Mouse (Mus musculus) frontal cortex, adult 2 months (tissue): ENCODE measurements around the gene Cdyl. TPM values are rescaled to one million over a fixed set of nuclear protein-coding genes. Genes with fewer than 3 reads are reported as not detected.

ENCODE experiments used
- DNase-seq, 2 experiments: peaks; one replicate each; pipeline ENCODE4 v3.0.0; 2022; ENCODE audit warnings: low spot score in 1 of 2; ENCODE audit errors: extremely low spot score in 1 of 2
- polyA plus RNA-seq: library from polyadenylated mRNA; depleted of rRNA; stranded (reverse); fragments of >200 nt; gene quantifications from 2 replicates; pipeline ENCODE4 v1.2.3, GENCODE M21; 2012

Cdyl gene
- polyA plus RNA-seq, 1 experiment = 6.2 TPM

DNA sequence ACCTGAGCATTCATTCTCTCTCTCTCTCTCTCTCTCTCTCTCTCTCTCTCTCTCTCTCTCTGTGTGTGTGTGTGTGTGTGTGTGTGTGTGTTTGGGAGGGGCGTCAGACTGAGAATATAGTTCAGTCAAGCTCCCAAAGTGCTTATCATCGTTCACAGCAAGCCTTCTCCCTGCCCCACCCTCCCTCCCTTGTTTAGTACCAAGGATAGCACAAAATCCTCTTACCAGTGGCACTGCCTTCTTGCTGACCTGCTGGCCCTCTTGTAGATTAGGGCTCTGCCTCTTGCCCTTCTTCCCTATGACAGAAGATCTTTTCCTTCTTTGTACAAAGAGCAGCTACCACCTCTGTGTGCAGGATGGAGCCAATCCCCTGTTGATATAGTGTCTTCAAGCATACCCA lies 136.3 kb downstream of the Cdyl start:
- DNase-seq = no peak

DNA sequence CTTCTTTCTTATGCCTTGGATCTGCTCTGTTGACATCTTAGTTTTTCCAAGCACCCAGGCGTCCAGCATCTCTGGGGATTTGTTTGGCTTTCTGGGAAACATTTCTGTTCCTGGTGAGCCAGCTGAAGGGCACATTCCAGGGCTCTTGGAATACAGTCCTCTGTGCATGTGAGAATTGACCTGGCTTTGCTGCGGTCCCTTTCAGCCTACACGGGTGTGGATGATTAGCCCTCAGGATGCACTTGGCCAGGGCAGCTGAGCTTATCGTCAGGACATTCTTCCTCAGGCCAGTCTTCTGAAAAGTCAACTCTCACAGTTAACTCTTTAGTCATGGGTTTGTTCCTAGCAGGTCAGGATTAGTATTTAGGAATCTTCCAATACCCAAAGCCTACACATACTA lies 136.7 kb downstream of the Cdyl start:
- DNase-seq = no peak

DNA sequence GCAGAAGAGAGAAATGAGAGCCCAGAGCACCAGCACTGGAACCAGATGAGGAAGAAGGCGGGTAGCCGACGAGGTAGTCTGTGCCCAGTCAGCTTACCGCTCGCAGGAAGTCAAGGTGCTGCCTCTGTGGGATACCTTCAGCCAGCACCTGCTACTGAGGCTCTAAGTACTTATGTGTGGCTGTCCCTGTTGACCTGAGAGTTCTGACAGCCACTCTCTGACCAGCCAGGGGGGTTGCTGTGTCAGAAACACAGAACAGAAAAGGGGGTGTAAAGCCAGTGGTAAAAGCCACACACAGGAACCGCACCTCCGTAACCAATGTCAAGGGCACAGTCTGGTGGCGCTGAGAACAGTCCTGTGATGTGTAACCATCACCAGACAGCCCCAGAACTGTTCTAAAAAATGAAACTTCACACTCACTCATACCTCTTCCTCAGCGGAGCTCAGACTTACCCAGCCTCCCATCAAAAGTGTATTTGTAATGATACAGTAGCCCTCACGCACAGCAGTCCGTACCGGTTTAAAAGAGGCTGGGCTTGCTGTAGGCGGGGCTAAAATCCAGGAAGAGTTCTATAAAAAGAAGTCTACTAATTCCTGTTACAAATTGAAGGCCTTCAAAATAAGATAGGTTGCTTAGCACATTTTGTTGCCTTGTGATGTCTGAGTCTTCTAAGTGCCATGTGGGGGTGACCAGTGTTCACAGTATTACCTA lies 138.3 kb downstream of the Cdyl start:
- no peak for DNase-seq

DNA sequence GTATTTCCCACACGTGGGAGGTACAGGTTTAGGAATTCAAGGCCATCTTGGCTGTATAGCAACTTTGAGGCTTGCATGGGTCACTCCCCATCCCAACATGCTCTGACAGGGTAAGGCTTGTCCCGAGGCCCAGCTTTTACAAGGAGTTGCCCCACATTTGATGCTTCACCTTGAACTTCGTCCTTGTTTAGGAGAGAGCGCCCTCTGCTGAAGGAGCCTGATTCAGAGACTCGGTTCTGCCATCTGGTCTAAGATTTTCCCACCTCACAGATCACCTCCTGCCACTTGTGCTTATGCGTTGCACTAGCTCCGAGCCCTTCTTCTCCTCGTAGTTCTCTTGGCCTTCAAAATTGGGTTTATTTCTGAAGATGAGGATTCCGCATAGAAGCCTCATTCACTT lies 139.0 kb downstream of the Cdyl start:
- peak in 1 of 2 experiments; percentile 65 for DNase-seq

DNA sequence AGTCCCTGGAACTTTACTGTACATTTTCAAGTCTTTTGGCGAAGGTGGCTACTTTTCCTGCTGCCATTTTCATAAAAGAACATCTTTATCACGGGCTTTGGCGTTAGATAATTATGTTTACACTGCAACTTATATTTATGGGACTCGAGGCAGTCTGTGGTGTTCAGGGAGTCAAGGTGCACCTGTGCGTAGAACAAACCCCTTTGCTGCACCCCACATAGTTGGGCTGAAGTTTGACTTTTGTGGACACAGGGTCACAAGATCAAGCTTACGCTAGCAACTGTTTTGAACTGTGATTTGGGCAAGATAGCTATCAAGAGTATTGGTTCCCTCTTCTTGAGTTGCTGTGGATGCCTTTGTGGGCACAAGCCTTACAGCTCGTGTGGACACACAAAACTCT lies 140.6 kb downstream of the Cdyl start:
- no peak for DNase-seq

DNA sequence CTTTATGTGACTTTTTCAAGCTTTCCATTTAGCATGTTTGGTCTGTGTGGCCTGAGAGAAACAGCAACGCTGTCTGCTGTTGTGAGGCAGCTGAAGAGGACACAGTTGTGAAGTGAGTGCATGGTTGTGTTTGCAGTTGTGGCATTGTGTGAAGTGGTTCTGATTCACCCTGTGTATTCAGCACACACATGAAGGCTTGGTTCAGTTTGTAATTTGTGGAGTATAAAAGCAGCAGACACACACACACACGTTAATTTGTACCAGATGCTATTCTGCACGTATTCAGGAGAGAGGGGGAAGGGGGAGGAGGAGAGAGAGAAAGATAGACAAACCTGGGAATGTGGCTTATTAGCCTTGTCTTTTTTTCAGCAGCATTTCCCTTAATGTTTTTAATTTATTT lies 146.1 kb downstream of the Cdyl start:
- no peak for DNase-seq

DNA sequence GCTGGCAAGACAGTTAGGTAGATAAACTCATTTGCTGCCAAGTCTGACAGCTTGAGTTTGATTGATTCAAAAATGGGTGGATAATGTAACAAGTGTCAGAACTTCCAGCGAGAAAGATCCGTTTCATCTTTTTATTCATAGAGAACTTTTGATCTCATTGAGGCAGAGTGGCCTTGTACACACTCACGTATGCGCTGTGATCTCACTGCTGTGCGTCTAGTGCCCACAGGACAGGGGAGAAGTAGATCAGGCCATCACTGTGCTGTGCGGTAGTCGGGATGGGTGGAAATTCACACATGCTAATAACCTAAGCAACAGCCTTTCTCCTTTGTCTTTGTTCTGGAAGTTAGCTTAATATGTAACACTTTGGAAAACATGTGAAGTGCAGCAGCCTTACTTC lies 146.5 kb downstream of the Cdyl start:
- no peak for DNase-seq

DNA sequence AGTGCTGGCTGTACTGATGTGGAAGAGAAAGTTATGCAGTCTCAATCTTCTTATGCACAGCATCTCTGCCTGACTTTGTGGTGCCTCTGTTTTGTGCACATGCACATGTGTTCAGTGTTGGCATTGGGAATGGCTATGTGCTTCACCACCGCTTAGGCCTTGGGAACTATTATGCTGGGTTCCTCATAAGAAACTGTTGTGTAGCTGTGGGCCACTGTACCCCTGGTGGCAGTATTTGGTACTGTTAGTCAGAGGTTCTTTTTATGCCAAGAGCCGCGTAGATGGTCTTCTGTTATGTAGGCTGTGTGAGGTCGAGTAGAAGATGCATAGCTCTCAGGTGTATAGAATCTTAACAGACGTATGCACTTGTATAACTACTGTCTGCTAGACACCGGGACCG lies 147.4 kb downstream of the Cdyl start:
- no peak for DNase-seq

DNA sequence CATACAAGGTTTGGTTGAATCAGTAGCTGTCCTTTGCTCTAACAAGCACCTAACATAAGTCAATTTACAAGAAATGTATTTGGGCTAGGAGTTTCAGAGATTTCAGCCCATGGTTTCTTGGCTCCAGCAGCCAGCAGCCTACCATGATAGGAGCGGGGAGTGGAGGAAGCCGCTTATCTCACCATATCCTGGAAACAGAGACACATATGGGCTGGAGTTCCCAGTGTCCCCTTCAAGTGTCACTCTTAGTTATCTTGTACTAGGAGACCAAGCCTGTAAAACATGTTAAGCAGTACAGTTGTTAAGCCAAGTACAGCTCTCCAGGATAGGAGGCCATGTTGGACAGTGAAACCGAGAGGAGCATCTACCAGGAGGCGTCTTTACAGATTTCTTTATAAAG lies 147.9 kb downstream of the Cdyl start:
- no peak for DNase-seq

DNA sequence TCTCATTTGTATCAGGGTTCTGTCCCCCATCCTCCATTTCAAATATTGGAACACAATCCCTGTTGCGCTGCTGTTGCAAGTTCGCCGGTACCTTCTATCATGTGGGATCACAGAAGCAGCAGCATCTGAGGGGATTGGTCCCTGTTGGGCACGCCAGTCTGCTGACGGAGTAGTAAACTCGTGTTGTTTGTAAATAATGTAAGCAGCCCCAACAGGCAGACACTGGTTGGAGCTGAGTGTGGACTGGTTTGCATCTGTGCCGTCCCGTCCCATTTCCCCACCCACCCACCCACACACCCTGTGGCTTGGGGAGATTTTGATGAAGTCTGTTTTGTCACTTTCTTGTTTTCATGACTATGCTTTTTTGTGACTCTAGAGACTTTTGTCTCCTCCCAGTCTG lies 148.3 kb downstream of the Cdyl start:
- DNase-seq = no peak

DNA sequence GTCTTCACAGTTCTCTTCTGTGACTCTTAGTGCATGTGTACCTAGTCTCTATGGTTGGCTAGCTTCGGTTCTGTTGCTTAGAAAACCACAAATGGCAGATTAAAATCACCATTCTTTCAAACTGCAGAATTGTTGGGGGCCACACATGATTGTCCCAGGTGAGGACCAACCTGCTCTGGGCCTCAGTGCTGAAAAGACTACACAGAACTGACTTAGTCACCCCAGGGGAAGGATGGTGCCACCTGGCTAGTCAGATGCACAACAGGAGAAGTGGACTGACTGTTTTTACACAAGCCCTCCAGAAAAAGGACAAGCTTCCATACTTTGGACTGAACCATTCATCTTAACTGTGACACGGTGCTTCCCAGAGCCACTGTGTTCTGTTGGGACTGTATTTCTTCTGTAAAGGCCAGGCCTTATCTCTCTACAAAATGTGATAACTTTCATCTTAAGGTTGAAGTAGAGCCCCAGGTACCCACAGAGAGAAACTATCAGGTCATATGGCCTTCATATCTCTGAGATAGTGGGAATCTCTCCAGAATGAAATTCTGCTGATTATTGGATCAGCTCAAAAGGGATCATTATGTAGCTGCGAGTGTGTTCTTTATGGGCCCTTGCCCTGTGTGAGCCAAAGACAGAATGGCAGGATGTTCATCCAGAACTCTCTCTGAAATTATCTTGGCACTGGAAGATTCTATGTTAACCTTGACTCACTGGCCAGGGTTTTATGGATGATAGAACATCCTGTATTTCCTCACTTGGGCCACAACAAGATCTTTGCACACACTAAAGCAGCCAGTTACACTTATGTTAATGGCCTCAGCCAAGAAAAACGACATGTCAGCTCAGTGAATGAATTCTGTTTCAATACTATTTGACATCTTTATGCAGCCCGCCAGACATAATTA lies 149.9 kb downstream of the Cdyl start:
- DNase-seq = no peak

DNA sequence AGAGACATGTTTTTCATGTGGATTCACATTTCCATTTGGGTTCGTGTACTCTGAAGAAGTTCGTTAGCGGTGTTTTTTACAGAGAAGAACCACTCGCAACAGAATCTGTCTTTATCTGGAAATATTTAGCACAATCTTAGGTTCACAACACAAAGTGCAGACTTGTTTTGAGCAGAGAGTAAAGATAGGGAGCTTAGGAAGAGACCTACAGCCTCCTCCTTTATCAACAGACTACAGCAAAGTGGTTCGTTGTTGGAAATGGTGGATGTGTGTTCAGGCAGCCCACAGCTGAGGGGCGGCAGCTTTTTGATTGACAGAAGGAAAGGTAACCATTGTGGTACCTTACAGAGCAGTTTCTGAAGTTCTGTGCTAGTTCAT lies 150.5 kb downstream of the Cdyl start:
- DNase-seq = no peak

DNA sequence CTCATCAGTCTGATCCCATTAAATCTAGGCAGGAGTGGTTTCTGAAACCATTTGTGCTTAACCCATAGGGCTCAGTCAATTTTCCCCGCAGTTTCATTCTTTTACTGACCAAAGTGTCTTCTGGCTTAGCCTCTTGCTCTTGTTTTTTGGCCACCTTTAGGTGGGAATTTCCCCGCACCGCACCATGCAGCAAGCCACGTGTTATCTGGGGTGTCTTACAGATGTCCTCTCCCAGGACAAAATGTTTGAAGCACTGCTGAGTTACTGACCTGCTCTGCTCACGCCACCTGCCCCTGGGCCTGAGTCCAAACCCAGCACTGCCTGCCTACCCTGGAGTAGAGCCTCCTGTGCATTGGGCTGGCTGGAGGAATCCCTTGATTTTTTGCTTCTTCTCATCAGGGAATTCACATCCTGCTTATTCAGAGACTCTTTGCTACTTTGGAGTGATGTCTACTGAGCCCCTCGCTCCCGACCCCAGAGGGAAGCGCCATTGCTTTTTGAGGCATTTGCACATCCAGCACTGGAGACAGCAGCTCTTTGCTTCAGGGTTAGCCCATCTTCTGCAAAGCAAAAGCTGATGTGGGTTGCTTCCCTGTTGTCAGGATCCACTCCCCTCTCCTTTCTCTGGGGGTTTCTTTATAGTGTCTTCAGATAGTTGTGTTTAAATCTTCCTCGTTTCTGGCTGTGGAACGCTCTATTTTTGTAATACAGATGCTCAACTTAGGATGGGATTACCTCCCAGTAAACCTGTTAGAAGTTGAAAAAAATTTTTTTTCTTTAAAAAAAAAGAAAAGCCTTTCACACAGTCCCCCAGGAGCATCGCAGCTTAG lies 151.9 kb downstream of the Cdyl start:
- DNase-seq = no peak

DNA sequence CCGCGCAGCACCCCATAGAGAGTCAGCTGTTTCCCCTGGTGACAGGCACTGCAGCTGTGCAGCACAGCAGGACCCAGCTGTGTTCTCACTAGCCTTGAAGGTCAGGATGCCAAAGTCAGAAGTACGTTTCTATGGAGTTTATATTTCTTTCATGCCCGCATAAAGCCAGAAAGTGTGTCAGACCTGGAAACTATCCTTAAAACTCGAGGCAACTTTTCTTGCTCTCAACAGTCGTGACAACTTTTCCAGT lies 152.5 kb downstream of the Cdyl start:
- no peak for DNase-seq

DNA sequence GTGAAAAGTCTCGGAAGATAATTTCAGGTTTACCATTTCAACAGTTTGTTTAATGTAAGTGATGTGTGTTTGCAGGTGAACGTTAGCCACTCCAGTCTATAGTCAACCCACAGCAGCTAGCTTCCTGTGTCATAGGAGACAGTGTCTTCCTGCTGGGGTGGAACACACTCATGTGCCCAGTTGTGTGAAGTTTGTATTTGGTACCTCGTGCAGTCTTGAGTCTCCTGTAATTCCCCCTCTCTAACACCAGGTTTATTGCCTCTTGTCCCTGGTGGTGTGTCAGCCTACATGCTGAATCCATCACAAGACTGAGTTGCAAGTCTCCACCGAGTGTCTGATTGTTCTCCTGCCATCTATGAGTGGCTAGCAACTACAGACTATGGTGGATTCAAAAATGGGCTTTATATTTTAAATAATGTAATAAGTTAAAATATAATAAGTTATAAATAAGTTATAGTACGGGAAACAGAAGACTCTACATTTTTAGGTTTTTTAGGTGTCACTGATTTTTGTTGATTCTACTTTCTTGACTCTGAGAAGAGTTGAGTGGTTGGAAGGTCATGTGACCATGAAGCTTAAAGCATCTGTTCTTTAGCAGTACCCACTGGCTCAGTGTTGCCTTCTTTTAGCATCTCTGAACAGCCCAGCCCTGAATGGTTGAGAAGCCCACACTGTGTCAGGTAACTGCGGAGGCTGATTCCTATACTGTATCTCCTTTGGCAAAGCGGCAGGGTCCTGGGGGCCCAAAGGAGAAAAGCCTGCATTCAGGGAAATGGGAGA lies 153.9 kb downstream of the Cdyl start:
- no peak for DNase-seq

DNA sequence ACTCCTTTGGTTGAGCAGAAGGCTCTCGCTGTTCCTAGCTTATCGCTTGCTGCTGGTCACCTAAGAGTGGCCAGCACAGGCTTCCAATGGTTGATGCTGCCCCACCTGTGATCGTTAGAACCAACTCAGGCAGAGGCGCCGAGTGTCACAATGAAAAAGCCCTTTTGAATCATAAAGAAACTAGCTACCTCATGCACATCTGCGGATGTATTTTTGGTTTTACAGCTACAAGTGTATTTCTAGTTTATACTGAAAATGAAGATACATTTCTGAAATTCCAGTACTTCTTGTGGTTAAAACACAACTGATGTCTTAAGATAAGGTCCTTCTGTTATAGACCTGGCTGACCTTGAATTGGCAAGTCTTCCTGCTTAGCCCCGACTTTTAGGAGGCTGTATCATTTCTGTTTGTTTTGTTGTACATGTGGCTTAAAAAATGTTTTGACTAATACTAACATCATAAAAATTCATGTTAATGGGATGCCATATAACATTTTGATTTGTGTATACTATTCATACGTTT lies 155.6 kb downstream of the Cdyl start:
- DNase-seq = no peak

DNA sequence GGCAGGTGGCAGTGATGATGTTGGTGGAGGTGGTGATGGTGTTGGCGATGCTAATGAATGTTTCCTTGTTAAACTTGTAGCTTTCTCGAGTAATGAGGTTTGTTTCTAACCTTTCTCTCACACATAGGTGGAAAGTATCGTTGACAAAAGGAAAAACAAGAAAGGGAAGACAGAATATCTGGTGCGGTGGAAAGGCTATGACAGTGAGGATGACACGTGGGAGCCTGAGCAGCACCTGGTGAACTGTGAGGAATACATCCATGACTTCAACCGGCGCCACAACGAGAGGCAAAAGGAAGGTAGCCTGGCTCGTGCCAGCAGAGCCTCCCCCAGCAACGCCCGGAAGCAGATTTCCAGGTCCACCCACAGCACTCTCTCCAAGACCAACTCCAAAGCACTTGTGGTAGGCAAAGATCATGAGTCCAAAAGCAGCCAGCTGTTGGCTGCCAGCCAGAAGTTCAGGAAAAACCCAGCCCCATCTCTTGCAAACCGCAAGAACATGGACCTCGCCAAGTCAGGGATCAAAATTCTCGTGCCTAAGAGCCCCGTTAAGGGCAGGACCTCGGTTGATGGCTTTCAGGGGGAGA lies 156.2 kb downstream of the Cdyl start:
- peak in 1 of 2 experiments; percentile 14 for DNase-seq

DNA sequence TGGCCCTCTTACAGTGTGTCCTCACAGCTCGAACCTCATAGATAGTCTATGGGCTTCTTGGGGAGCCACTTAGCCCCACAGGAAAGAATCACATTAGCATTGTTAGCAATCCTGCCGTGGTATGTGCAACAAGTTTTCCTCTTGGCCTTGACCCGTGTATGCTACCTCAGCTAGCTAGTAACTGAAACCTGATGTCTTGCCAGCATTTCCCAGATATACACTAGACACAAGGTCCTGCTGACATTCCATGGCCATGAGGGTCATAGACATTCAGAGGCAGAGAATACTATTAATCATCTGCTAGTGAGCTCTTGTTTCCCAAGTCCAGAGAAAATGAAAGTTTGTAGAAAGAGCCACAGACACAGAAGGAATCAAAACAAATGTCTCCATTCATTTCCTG lies 158.0 kb downstream of the Cdyl start:
- DNase-seq = no peak

DNA sequence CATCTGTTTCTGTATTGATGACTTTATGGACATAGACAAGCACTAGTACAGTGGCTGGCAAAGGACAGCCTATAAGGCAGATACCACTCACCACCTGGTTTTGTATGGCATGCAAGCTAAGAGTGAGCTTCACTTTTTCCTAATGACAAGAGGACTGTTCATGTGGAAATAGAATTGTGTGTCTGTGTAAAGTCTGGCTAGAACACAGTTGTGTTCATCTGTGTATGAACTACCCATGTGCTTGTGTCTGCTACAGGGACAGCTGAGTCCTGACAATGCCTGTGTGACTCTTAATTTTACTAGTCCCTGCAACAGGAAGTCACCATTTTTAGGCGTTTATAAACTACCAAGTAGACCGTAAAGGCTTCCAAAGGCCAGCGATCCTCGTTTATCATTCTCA lies 158.4 kb downstream of the Cdyl start:
- DNase-seq = no peak

DNA sequence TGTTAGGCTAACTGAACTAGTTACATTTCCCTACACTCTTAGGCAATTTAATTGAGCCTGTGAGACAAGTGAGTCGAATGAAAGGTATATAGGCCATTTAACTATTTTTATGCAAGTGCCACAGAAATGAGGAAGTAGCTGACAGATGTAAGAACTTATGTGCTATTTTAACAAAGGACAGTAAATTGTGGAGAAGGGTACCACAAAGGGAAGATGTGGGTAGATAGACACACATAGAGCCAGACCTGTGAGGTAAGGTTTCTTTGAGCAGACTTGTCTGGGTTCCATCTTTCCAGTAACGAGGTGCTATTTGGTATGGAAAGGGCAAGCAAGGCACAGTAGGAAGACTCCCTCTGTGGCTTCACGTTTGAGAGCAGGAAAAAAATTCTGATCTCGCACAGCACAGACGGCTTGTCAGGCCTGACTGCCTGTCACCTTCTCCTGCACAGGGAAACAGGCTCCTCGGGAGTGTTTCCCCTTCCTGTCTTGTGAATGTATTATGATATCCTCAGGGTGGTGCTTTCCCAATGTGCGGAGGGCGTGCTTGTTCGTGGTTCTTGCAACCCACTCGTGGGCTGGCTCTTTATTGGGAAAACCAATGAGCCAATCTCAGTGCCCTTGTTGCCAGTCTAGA lies 162.3 kb downstream of the Cdyl start:
- DNase-seq = no peak
